Mouse (Mus musculus) liver, embryonic 16.5 days (tissue): ENCODE data around the gene Itga9. TPM values are rescaled to one million over a fixed set of nuclear protein-coding genes. Genes with fewer than 3 reads are reported as not detected.

Experiments
- ATAC-seq: fragments of 200-750 bp; cut with Nextera tagmentation; 2 replicates; pipeline ENCODE4 v1.8.0; 2017; ENCODE audit warnings: low read depth, mild to moderate bottlenecking, moderate number of reproducible peaks, moderate library complexity
- H3K27ac ChIP-seq: fragments of 300-500 bp; sonication (generic); 2 replicates; pipeline ENCODE4 v1.5.1; 2014; ENCODE audit warnings: mild to moderate bottlenecking, low read length
- H3K27me3 ChIP-seq: fragments of 300-500 bp; sonication (generic); 2 replicates; pipeline ENCODE4 v1.6.1; 2014; ENCODE audit warnings: low read depth, low read length, mixed read lengths; ENCODE audit not compliant: control insufficient read depth, insufficient read depth
- H3K36me3 ChIP-seq: fragments of 300-500 bp; sonication (generic); 2 replicates; pipeline ENCODE4 v1.6.1; 2014; ENCODE audit warnings: mild to moderate bottlenecking; ENCODE audit not compliant: control insufficient read depth, insufficient read depth
- H3K4me1 ChIP-seq: fragments of 300-500 bp; sonication (generic); 2 replicates; pipeline ENCODE4 v1.6.1; 2014; ENCODE audit warnings: low read depth, low read length, mixed read lengths; ENCODE audit not compliant: control insufficient read depth
- H3K4me2 ChIP-seq: fragments of 300-500 bp; sonication (generic); 2 replicates; pipeline ENCODE4 v1.6.1; 2014; ENCODE audit warnings: low read depth, low read length, mixed read lengths
- H3K4me3 ChIP-seq: fragments of 300-500 bp; sonication (generic); 2 replicates; pipeline ENCODE4 v1.5.1; 2014; ENCODE audit warnings: low read depth, mild to moderate bottlenecking, low read length
- H3K9ac ChIP-seq: fragments of 300-500 bp; sonication (generic); 2 replicates; pipeline ENCODE4 v1.6.1; 2014; ENCODE audit warnings: low read depth, low read length
- H3K9me3 ChIP-seq: fragments of 300-500 bp; sonication (generic); replicated peaks from 2 replicates; pipeline ENCODE4 v1.6.1; 2016; ENCODE audit warnings: low read length; ENCODE audit not compliant: control insufficient read depth
- WGBS: fragments of 180-500 bp; shearing (Covaris S2); extraction: QIAGEN DNeasy Blood & Tissue Kit; methylation state at CpG from one replicate; pipeline ENCODE4 v1.1.7; 2014; ENCODE audit not compliant: insufficient replicate concordance; 5-methylcytosine and 5-hydroxymethylcytosine counted together
- polyA plus RNA-seq: library from polyadenylated mRNA; unstranded; fragments of >200 nt; fragmentation: Nextera tagmentation; extraction: Ambion mirVana; gene quantifications from 2 replicates; pipeline ENCODE4 v1.2.1, GENCODE M21; 2015

The Itga9 gene
- polyA plus RNA-seq, 1 experiment from 2014 or later, result 1.4 TPM

DNA sequence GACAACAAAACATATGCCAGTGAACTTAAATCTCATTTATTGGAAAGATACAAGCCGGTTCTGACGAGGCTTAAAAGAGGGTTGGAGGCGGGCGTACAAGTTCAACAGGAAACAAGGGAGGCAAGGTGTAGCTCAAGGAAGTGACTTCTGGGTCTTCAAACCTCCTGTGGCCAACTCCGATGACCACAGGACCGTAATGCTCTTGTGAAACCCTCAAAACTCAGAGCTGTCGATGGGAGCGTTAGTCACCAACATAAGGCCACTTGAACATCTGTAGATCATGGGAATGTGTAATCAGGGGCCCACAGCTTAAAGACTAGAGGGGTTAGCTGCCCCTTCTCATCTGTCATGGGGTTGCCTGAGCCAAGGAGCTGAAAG lies 195.4 kb downstream of the Itga9 start:
- H3K4me2 ChIP-seq, result no peak overlapping the region
- no peaks in the 10 kb centered on the region for H3K27me3 ChIP-seq
- H3K27ac ChIP-seq, result no peak overlapping the region

DNA sequence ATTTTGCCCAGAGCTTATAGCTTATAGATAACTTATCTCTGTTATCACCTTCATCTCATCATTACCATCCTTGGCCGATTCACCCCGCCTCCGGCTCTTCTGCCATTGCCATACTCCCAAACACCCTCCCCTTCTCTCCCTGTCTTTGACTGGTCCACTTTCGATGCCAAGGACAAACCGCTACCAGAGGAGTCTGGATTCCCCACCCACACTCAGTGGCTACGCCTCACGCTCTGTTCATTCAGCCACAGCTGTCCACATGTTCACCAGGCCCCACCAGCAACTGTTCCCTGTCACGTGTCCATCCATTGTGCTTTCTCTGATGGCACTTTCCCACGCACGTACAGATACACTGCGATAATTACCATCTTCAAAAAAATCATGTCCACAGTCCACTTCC lies 195.9 kb downstream of the Itga9 start:
- no peaks in the 10 kb centered on the region for H3K27me3 ChIP-seq
- H3K27ac ChIP-seq, result no peak overlapping the region
- no peaks in the 10 kb centered on the region for H3K4me1 ChIP-seq
- H3K36me3 ChIP-seq, result no peaks in the 10 kb centered on the region
- H3K9ac ChIP-seq, result no peak overlapping the region
- H3K4me2 ChIP-seq, result no peak overlapping the region
- H3K9me3 ChIP-seq, result no peaks in the 10 kb centered on the region
- no peak overlapping the region for H3K4me3 ChIP-seq
- no peak for ATAC-seq
- 75% methylated on average over 11 of the region's 11 CpGs for WGBS

More for the DNA sequence above, 195.4 kb downstream of the Itga9 start:
- Histone ChIP-seq H3K36me3 (no peaks in the 10 kb centered on the region), H3K9ac (no peak overlapping the region), H3K9me3 (no peaks in the 10 kb centered on the region), H3K4me3 (no peak overlapping the region), H3K4me1 (no peaks in the 10 kb centered on the region)
- no peak for ATAC-seq
- WGBS, result 61% methylated on average over 8 of the region's 8 CpGs

DNA sequence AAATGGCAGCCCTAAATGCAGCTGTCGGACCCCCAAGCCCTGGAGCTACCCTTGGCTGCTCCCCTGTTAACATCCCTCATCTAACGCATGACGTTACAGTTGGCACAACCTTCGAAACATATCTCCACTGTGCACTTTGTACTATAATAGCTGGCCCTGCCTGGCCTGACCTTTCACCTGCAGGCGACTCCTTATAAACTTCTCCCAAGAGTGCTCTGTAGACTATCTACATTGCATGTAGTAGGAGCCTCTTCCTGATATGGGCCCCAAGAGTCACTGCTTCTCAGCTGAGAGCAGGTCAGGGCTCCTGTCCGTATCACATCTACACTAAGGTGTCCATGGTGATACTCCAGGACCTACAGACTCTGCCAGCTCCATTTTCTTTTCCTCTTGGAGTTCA lies 199.2 kb downstream of the Itga9 start:
- Histone ChIP-seq H3K27me3 (no peaks in the 10 kb centered on the region), H3K27ac (no peak overlapping the region), H3K4me2 (no peak overlapping the region), H3K4me3 (no peak overlapping the region), H3K4me1 (no peaks in the 10 kb centered on the region), H3K36me3 (no peaks in the 10 kb centered on the region), H3K9me3 (no peaks in the 10 kb centered on the region), H3K9ac (no peak overlapping the region)
- 66% methylated on average over 6 of the region's 6 CpGs for WGBS
- ATAC-seq, result no peak

DNA sequence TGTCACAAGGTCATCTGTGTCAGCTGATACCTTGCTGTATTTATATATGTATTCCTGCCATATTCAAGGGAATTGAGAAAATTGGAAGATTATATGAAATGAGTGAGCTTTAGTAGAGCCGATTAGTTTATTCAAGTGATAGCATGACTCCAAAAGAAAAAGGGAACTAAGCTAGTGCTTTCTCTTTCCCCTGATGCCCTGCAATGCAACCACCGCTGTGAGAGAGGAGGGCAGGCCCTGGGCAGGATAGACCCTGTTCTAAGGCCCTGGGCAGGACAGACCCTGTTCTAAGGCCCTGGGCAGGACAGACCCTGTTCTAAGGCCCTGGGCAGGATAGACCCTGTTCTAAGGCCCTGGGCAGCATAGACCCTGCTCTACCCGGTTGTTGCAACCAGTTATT lies 201.2 kb downstream of the Itga9 start:
- H3K27ac ChIP-seq, result no peak overlapping the region
- H3K4me2 ChIP-seq, result no peak overlapping the region
- no peaks in the 10 kb centered on the region for H3K4me1 ChIP-seq
- H3K9me3 ChIP-seq, result no peaks in the 10 kb centered on the region
- H3K9ac ChIP-seq, result no peak overlapping the region
- H3K4me3 ChIP-seq, result no peak overlapping the region
- WGBS, result 61% methylated on average over 3 of the region's 3 CpGs
- no peaks in the 10 kb centered on the region for H3K27me3 ChIP-seq
- no peaks in the 10 kb centered on the region for H3K36me3 ChIP-seq
- no peak for ATAC-seq

DNA sequence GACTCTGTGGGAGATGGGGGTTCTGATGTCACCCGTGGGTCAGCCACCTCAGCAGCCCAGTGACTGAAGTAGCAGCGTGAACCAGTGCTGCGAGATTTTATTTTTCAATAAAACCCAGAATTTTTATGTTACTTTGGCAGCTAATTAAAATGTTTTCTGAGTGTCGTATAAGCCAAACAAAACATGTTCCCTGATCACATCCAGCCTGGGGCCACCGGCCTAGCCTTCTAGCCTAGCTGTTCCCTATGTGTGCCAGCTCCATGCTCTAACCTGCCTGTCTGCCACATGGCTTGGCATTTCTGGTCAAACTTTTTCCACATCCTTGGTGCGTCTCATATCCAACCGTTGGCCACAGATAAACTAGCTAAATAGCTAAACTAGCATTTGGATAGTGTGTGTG lies 205.7 kb downstream of the Itga9 start:
- Histone ChIP-seq H3K36me3 (no peaks in the 10 kb centered on the region), H3K4me2 (no peak overlapping the region), H3K9ac (no peak overlapping the region), H3K4me3 (no peak overlapping the region), H3K9me3 (no peaks in the 10 kb centered on the region), H3K4me1 (no peaks in the 10 kb centered on the region), H3K27ac (no peak overlapping the region), H3K27me3 (no peaks in the 10 kb centered on the region)
- ATAC-seq, result no peak
- 65% methylated on average over 7 of the region's 7 CpGs for WGBS

DNA sequence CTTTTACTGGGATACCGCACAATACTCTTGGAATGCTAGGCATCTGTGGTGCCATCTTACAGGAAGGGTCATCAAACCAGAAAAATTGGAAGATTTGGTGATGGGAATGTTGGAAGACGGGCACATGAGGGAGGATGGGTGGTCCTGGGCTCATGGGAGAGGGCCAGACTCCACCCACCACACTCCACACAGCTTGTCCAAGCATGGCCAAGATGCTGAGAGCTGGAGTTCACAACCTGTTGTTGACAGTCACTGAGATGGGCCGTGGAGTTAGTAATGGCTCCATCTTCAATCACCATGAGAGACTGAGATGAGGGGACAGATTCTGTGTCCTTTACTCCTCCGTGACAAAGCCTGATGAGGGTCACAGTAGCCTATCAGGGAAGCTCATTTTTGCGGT lies 207.0 kb downstream of the Itga9 start:
- H3K4me2 ChIP-seq, result no peak overlapping the region
- H3K27ac ChIP-seq, result no peak overlapping the region
- H3K4me1 ChIP-seq, result no peaks in the 10 kb centered on the region
- H3K9ac ChIP-seq, result no peak overlapping the region
- no peaks in the 10 kb centered on the region for H3K27me3 ChIP-seq
- H3K4me3 ChIP-seq, result no peak overlapping the region
- ATAC-seq, result no peak
- H3K36me3 ChIP-seq, result no peaks in the 10 kb centered on the region
- WGBS, result 61% methylated on average over 5 of the region's 5 CpGs
- no peaks in the 10 kb centered on the region for H3K9me3 ChIP-seq

DNA sequence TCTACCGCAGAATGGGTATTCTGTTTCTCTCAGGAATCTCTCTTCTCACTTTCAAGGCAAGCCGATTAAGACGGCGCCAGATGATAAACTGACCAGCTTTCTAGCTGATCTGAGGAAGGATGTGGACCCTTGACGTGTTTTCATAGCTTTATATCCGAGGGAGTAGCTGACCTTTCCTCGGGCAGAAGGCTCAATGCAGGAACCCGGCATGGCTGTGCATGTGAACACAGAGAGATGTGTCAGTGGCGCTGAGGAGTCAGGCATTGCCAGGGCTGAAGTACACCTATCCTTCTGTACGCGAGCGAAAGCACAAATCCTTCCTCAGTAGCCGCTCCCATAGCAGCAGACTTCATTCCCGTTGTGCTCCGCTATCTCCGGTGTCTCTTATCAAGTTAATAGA lies 207.6 kb downstream of the Itga9 start:
- H3K27me3 ChIP-seq, result no peaks in the 10 kb centered on the region
- H3K4me3 ChIP-seq, result no peak overlapping the region
- H3K36me3 ChIP-seq, result no peaks in the 10 kb centered on the region
- H3K27ac ChIP-seq, result no peak overlapping the region
- H3K4me1 ChIP-seq, result no peaks in the 10 kb centered on the region
- ATAC-seq, result no peak
- H3K4me2 ChIP-seq, result no peak overlapping the region
- 75% methylated on average over 16 of the region's 16 CpGs for WGBS
- no peaks in the 10 kb centered on the region for H3K9me3 ChIP-seq
- no peak overlapping the region for H3K9ac ChIP-seq

DNA sequence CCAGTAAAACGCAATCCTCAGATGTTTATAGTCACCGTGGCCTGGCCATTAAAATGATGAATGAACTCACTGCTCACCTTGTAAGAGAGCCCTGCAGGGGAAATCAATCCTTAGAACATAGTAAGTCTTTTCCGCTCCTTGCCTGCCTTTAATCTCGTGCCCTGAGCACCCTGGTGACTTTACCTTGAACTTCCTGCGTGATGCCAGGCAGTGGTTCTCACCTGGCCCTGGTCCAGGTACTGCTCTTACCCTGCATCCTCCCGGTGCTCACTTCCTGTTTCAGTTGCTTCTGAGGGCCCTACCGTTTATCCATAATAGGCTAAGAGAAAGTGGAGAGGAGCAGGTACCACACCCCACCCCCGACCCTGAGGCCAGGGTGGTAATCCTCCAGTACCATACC lies 208.0 kb downstream of the Itga9 start:
- Histone ChIP-seq H3K4me1 (no peaks in the 10 kb centered on the region), H3K4me3 (no peak overlapping the region), H3K27ac (no peak overlapping the region), H3K36me3 (no peaks in the 10 kb centered on the region), H3K27me3 (no peaks in the 10 kb centered on the region), H3K9me3 (no peaks in the 10 kb centered on the region), H3K9ac (no peak overlapping the region), H3K4me2 (no peak overlapping the region)
- no peak for ATAC-seq
- WGBS, result 54% methylated on average over 8 of the region's 8 CpGs

DNA sequence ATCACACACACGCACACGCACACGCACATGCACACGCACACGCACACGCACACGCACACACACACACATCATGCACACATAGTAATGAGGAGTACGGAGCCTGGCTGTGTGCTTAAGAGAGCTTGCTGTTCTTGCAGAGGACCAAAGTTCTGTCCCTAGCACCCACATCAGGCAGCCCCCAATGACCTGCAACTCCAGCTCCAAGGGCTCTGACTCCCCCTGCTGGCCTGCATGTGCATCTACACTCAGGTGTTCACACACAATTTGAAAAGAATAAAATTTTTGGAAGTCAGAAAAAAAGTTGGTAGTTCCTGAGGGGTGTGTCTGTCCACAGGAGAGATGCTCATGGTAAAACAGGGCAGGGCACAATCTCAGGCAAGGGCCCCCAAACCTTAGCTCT lies 209.1 kb downstream of the Itga9 start:
- no peak for ATAC-seq
- Histone ChIP-seq H3K4me2 (no peak overlapping the region), H3K27me3 (no peaks in the 10 kb centered on the region), H3K4me1 (no peaks in the 10 kb centered on the region), H3K9ac (no peak overlapping the region), H3K9me3 (no peaks in the 10 kb centered on the region), H3K36me3 (no peaks in the 10 kb centered on the region), H3K27ac (no peak overlapping the region), H3K4me3 (no peak overlapping the region)
- 93% methylated on average over 8 of the region's 8 CpGs for whole genome bisulfite sequencing

DNA sequence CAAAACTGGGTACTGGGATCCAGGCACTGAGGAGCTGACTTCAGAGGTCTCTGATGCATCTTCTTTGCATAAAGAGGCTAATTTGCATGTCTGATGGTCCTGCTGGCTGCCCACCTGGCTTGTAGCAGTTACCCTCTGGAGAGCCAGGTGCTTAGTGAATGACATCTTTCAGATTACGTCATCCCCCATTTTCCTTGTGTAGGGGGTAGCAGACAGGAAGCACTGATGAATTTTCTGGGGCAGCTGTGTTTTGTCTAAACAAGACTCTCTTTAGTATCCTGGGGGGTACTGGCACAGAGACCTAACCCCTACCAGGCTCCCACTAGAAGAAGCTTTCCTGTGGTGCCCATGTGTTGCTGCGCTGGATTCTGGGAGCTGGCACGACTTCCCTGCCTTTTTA lies 212.0 kb downstream of the Itga9 start:
- Histone ChIP-seq H3K9me3 (no peaks in the 10 kb centered on the region), H3K27me3 (no peaks in the 10 kb centered on the region), H3K4me3 (no peak overlapping the region), H3K4me2 (no peak overlapping the region), H3K9ac (no peak overlapping the region), H3K4me1 (no peaks in the 10 kb centered on the region), H3K27ac (no peak overlapping the region), H3K36me3 (no peaks in the 10 kb centered on the region)
- ATAC-seq, result no peak
- WGBS, result 69% methylated on average over 3 of the region's 3 CpGs
